Mouse (Mus musculus): Measurements from ENCODE around the gene Ndufb3. TPM values are rescaled to one million over a fixed set of nuclear protein-coding genes. Genes with fewer than 3 reads are reported as not detected.
A peak's percentile ranks its signal among the peaks of the same experiment; 100 is the strongest.
"Not testable (repeated sequence)": the region's sequence is repeated elsewhere in the genome, so short reads cannot be mapped to it uniquely, and the experiment has no call there.

Ndufb3 gene
- total RNA-seq (2014; fragmentation: Nextera tagmentation) (101 and 116 TPM in 2 replicates), total RNA-seq (2017) (107 and 113 TPM in 2 replicates)

- peak; percentile 100 for ATAC-seq (replicated peaks; ENCODE audit: low FRiP score, low TSS enrichment, poor library complexity, severe bottlenecking)
These were observed at the start of gene Ndufb3, which contains the start of gene Fam126b for GRCm38 (mm10) chr1:58586171-58586997. Gene Ndufb3 (plus strand): TSS chr1:58586384. Gene Fam126b (minus strand): TSS chr1:58586323.

- ATAC-seq (replicated peaks; ENCODE audit: low FRiP score, low TSS enrichment, poor library complexity, severe bottlenecking): no peak
These were observed 44.8 kb upstream of the Ndufb3 start for GRCm38 (mm10) chr1:58541386-58541785.

GRCm38 (mm10) chr1:58560370-58560769, 25.8 kb upstream of the Ndufb3 start:
- not testable (repeated sequence) for ATAC-seq (replicated peaks; ENCODE audit: low FRiP score, low TSS enrichment, poor library complexity, severe bottlenecking)

- ATAC-seq (replicated peaks; ENCODE audit: low FRiP score, low TSS enrichment, poor library complexity, severe bottlenecking): peak; percentile 63; the same call in 1 of the 2 replicates
These were observed 23.7 kb upstream of the Ndufb3 start for GRCm38 (mm10) chr1:58562455-58562854.

GRCm38 (mm10) chr1:58564981-58565380, 21.2 kb upstream of the Ndufb3 start:
- ATAC-seq (replicated peaks; ENCODE audit: low FRiP score, low TSS enrichment, poor library complexity, severe bottlenecking): no peak

GRCm38 (mm10) chr1:58566621-58567020, 19.6 kb upstream of the Ndufb3 start:
- ATAC-seq (replicated peaks; ENCODE audit: low FRiP score, low TSS enrichment, poor library complexity, severe bottlenecking): no peak

- no peak for ATAC-seq (replicated peaks; ENCODE audit: low FRiP score, low TSS enrichment, poor library complexity, severe bottlenecking)
These were observed 17.6 kb upstream of the Ndufb3 start for GRCm38 (mm10) chr1:58568456-58569130.

- peak; percentile 37; the same call in 1 of the 2 replicates for ATAC-seq (replicated peaks; ENCODE audit: low FRiP score, low TSS enrichment, poor library complexity, severe bottlenecking)
These were observed 15.7 kb upstream of the Ndufb3 start for GRCm38 (mm10) chr1:58570437-58570836.

- no peak for ATAC-seq (replicated peaks; ENCODE audit: low FRiP score, low TSS enrichment, poor library complexity, severe bottlenecking)
These were observed 7.0 kb upstream of the Ndufb3 start for GRCm38 (mm10) chr1:58579179-58579578.

- ATAC-seq (replicated peaks; ENCODE audit: low FRiP score, low TSS enrichment, poor library complexity, severe bottlenecking): no peak
These were observed 3.6 kb upstream of the Ndufb3 start for GRCm38 (mm10) chr1:58582611-58583010.

- ATAC-seq (replicated peaks; ENCODE audit: low FRiP score, low TSS enrichment, poor library complexity, severe bottlenecking): no peak
These were observed 1.9 kb upstream of the Ndufb3 start for GRCm38 (mm10) chr1:58584271-58584670.

GRCm38 (mm10) chr1:58585373-58586170, 612 bp upstream of the Ndufb3 start:
- peak; percentile 38 for ATAC-seq (replicated peaks; ENCODE audit: low FRiP score, low TSS enrichment, poor library complexity, severe bottlenecking)

- no peak for ATAC-seq (replicated peaks; ENCODE audit: low FRiP score, low TSS enrichment, poor library complexity, severe bottlenecking)
These were observed 1.3 kb downstream of the Ndufb3 start for GRCm38 (mm10) chr1:58587491-58587890.

GRCm38 (mm10) chr1:58602681-58603080, 16.5 kb downstream of the Ndufb3 start:
- no peak for ATAC-seq (replicated peaks; ENCODE audit: low FRiP score, low TSS enrichment, poor library complexity, severe bottlenecking)

- ATAC-seq (replicated peaks; ENCODE audit: low FRiP score, low TSS enrichment, poor library complexity, severe bottlenecking): no peak
These were observed 17.6 kb downstream of the Ndufb3 start for GRCm38 (mm10) chr1:58603738-58604137.

- not testable (repeated sequence) for ATAC-seq (replicated peaks; ENCODE audit: low FRiP score, low TSS enrichment, poor library complexity, severe bottlenecking)
These were observed 23.4 kb downstream of the Ndufb3 start for GRCm38 (mm10) chr1:58609591-58609990.

GRCm38 (mm10) chr1:58610166-58610565, 24.0 kb downstream of the Ndufb3 start:
- ATAC-seq (replicated peaks; ENCODE audit: low FRiP score, low TSS enrichment, poor library complexity, severe bottlenecking): no peak

- no peak for ATAC-seq (replicated peaks; ENCODE audit: low FRiP score, low TSS enrichment, poor library complexity, severe bottlenecking)
These were observed 24.4 kb downstream of the Ndufb3 start for GRCm38 (mm10) chr1:58610611-58611010.

- ATAC-seq (replicated peaks; ENCODE audit: low FRiP score, low TSS enrichment, poor library complexity, severe bottlenecking): no peak
These were observed 27.6 kb downstream of the Ndufb3 start for GRCm38 (mm10) chr1:58613786-58614185.

- no peak for ATAC-seq (replicated peaks; ENCODE audit: low FRiP score, low TSS enrichment, poor library complexity, severe bottlenecking)
These were observed 28.2 kb downstream of the Ndufb3 start for GRCm38 (mm10) chr1:58614424-58614823.

All from megakaryocyte-erythroid progenitor cell, adult 5-6 weeks (primary cell).